In genomic region chr17:56169830-56170229, GRCm38 (mm10) we compare ENCODE assay signal across 9 mouse cellular contexts. TPM values are rescaled to one million over a fixed set of nuclear protein-coding genes. Genes with fewer than 3 reads are reported as not detected.
A peak's percentile ranks its signal among the peaks of the same experiment; 100 is the strongest.
DNase-seq lines count a peak whose midpoint lies in the region; ATAC-seq and TF ChIP-seq lines count a peak whose summit lies in the region.
"Had no signal": no experiment of that assay in that cellular context is flagged by ENCODE, and none has a peak within 500 bp of the region (broad histone marks: within the 10 kb centered on the region; RNA-seq: fewer than 3 reads in every experiment).

No protein-coding gene starts in this region.

- H3K9ac ChIP-seq in heart, postnatal 0 days (replicated peaks; ENCODE audit: low read depth, low read length): no peak overlapping the region
- H3K9ac ChIP-seq: midbrain, embryonic 15.5 days had no signal

- intact Hi-C loops in gastrocnemius, adult 2 months (cut with DNase I): no loop called here

- peak; percentile 72 for TF ChIP-seq EP300 in heart, postnatal 0 days (IDR thresholded peaks at IDR 0.05; ENCODE audit: low read depth)

- peaks cover 11% of the 10 kb centered on the region for H3K36me3 ChIP-seq in heart, postnatal 0 days (replicated peaks; ENCODE audit: control insufficient read depth, insufficient read depth, low read length)
- H3K36me3 ChIP-seq: midbrain, embryonic 15.5 days had no signal

- no peak for DNase-seq in gastrocnemius, adult 2 months
- no peak for DNase-seq in gastrocnemius, adult 18-20 months (ENCODE audit: low spot score)
- DNase-seq in heart, postnatal 0 days (ENCODE audit: low spot score): no peak
- peak; percentile 64 for DNase-seq in kidney, postnatal 14 days
- no peak for DNase-seq in natural killer cell, adult 2 months (ENCODE audit: low spot score in 2 of 2)
- DNase-seq in layer of hippocampus, postnatal 36 days: no peak
- no peak for DNase-seq in right cerebral cortex, postnatal 4 days

- peak overlapping the region; percentile 62 for H3K27ac ChIP-seq in gastrocnemius, adult 2 months
- H3K27ac ChIP-seq in heart, postnatal 0 days (ENCODE audit: low read depth): peak overlapping the region; percentile 80
- H3K27ac ChIP-seq: midbrain, embryonic 15.5 days had no signal

- TF ChIP-seq CTCF in gastrocnemius, adult 2 months (IDR thresholded peaks at IDR 0.05): no peak
- TF ChIP-seq CTCF in heart, postnatal 0 days (IDR thresholded peaks at IDR 0.05; ENCODE audit: low read depth): no peak

- peak overlapping the region; percentile 19 for H3K4me3 ChIP-seq in gastrocnemius, adult 2 months
- no peak overlapping the region for H3K4me3 ChIP-seq in heart, postnatal 0 days (ENCODE audit: low read depth, low read length)
- H3K4me3 ChIP-seq: midbrain, embryonic 15.5 days had no signal

- no peaks in the 10 kb centered on the region for H3K27me3 ChIP-seq in heart, postnatal 0 days (ENCODE audit: control insufficient read depth, insufficient read depth, low read length)
- H3K27me3 ChIP-seq: midbrain, embryonic 15.5 days had no signal

- H3K4me2 ChIP-seq in heart, postnatal 0 days (ENCODE audit: low read depth, low read length): 0 out of 2 replicates have a peak overlapping the region, but pooled peaks have one; percentile 12
- H3K4me2 ChIP-seq: midbrain, embryonic 15.5 days had no signal

- no peaks in the 10 kb centered on the region for H3K9me3 ChIP-seq in heart, postnatal 0 days (replicated peaks; ENCODE audit: control insufficient read depth, low read length)
- H3K9me3 ChIP-seq: midbrain, embryonic 15.5 days had no signal

- peak; percentile 76 for ATAC-seq in activated CD4-positive, CD25-positive, alpha-beta regulatory T cell, adult 4 months
- peak; percentile 57 for ATAC-seq in heart, postnatal 0 days (ENCODE audit: insufficient read depth, low read depth)

- H3K4me1 ChIP-seq in heart, postnatal 0 days (ENCODE audit: control insufficient read depth, insufficient read depth): peaks cover 3% of the 10 kb centered on the region; the same call in 1 of the 2 replicates
- H3K4me1 ChIP-seq: midbrain, embryonic 15.5 days had no signal

- 47% methylated on average over 6 of the region's 6 CpGs for WGBS in heart, postnatal 0 days

RNA-seq across cellular contexts. Expression of gene Tnfaip8l1, which starts 7.6 kb away (rescaled TPM):
- under 1 TPM; 0.25 to 0.43 TPM for total RNA-seq in gastrocnemius, adult 2 months (2021)
- total RNA-seq in gastrocnemius, adult 18-20 months (2021): under 1 TPM; 0.21 to 0.25 TPM
- polyA plus RNA-seq in activated CD4-positive, CD25-positive, alpha-beta regulatory T cell, adult 4 months (2017; shearing (Covaris generic)): 10 to 100 TPM; 34.9 to 38.7 TPM
- total RNA-seq in heart, postnatal 0 days (2014; rRNA removed; ENCODE audit: low replicate concordance): 3.4 and 16.5 TPM in 2 replicates
- polyA plus RNA-seq in heart, postnatal 0 days (2015; fragmentation: Nextera tagmentation; extraction: Ambion mirVana): 4.9 and 5.6 TPM in 2 replicates
- 1 to 10 TPM; 5.3 to 7.3 TPM for total RNA-seq in layer of hippocampus, postnatal 36 days (2021)

RNA-seq across cellular contexts. Expression of gene Mydgf, which starts 13.9 kb away (rescaled TPM):
- total RNA-seq in gastrocnemius, adult 2 months (2021): 10 to 100 TPM; 17.0 to 17.7 TPM
- 10 to 100 TPM; 17.1 to 17.5 TPM for total RNA-seq in gastrocnemius, adult 18-20 months (2021)
- polyA plus RNA-seq in activated CD4-positive, CD25-positive, alpha-beta regulatory T cell, adult 4 months (2017; shearing (Covaris generic)): 10 to 100 TPM; 57.3 to 59.9 TPM
- total RNA-seq in heart, postnatal 0 days (2014; rRNA removed; ENCODE audit: low replicate concordance): 42.9 and 43.2 TPM in 2 replicates
- polyA plus RNA-seq in heart, postnatal 0 days (2015; fragmentation: Nextera tagmentation; extraction: Ambion mirVana): 50.2 and 52.0 TPM in 2 replicates
- 10 to 100 TPM; 40.9 to 44.0 TPM for total RNA-seq in layer of hippocampus, postnatal 36 days (2021)

RNA-seq across cellular contexts. Expression of gene Sema6b, which starts 29.7 kb away (rescaled TPM):
- 1 to 10 TPM; 1.9 to 3.2 TPM for total RNA-seq in gastrocnemius, adult 2 months (2021)
- 1 to 10 TPM; 1.5 to 3.7 TPM for total RNA-seq in gastrocnemius, adult 18-20 months (2021)
- not detected for polyA plus RNA-seq in activated CD4-positive, CD25-positive, alpha-beta regulatory T cell, adult 4 months (2017; shearing (Covaris generic))
- total RNA-seq in heart, postnatal 0 days (2014; rRNA removed; ENCODE audit: low replicate concordance): 7.9 and 10.4 TPM in 2 replicates
- 0.81 and 0.93 TPM in 2 replicates for polyA plus RNA-seq in heart, postnatal 0 days (2015; fragmentation: Nextera tagmentation; extraction: Ambion mirVana)
- total RNA-seq in layer of hippocampus, postnatal 36 days (2021): 100 to 1,000 TPM; 129 to 138 TPM

RNA-seq across cellular contexts. Expression of gene Lrg1, which starts 48.0 kb away (rescaled TPM):
- total RNA-seq in gastrocnemius, adult 2 months (2021): 10 to 100 TPM; 13.2 to 25.5 TPM
- total RNA-seq in gastrocnemius, adult 18-20 months (2021): 10 to 100 TPM; 11.4 to 23.0 TPM
- under 1 TPM in 1 of 2 experiments, not detected in 1; 0.34 TPM for polyA plus RNA-seq in activated CD4-positive, CD25-positive, alpha-beta regulatory T cell, adult 4 months (2017; shearing (Covaris generic))
- 4.5 and 5.1 TPM in 2 replicates for total RNA-seq in heart, postnatal 0 days (2014; rRNA removed; ENCODE audit: low replicate concordance)
- polyA plus RNA-seq in heart, postnatal 0 days (2015; fragmentation: Nextera tagmentation; extraction: Ambion mirVana): 9.0 and 10.0 TPM in 2 replicates
- total RNA-seq in layer of hippocampus, postnatal 36 days (2021): 1 to 10 TPM in 1 of 2 experiments, under 1 TPM in 1; 0.40 to 1.7 TPM

RNA-seq across cellular contexts. Expression of gene Dpp9, which starts 48.9 kb away (rescaled TPM):
- 10 to 100 TPM; 34.0 to 43.2 TPM for total RNA-seq in gastrocnemius, adult 2 months (2021)
- 10 to 100 TPM; 35.6 to 41.6 TPM for total RNA-seq in gastrocnemius, adult 18-20 months (2021)
- polyA plus RNA-seq in activated CD4-positive, CD25-positive, alpha-beta regulatory T cell, adult 4 months (2017; shearing (Covaris generic)): 10 to 100 TPM; 11.5 to 16.9 TPM
- 25.9 and 29.0 TPM in 2 replicates for total RNA-seq in heart, postnatal 0 days (2014; rRNA removed; ENCODE audit: low replicate concordance)
- 12.6 and 13.3 TPM in 2 replicates for polyA plus RNA-seq in heart, postnatal 0 days (2015; fragmentation: Nextera tagmentation; extraction: Ambion mirVana)
- 10 to 100 TPM; 68.2 to 70.9 TPM for total RNA-seq in layer of hippocampus, postnatal 36 days (2021)

Comparison
In these comparisons a context has a peak if more than half of its experiments do, and no peak if none do; other contexts are left out.
1. RNA of gene Sema6b, which starts 29.7 kb away (total RNA-seq): 129 to 138 TPM in layer of hippocampus, postnatal 36 days; 7.9 to 10.4 TPM in heart, postnatal 0 days, 1.5 to 3.7 TPM in gastrocnemius, adult 18-20 months and 1.9 to 3.2 TPM in gastrocnemius, adult 2 months; every median in the first group is over 10 times any median in the second.